Mouse (Mus musculus): ENCODE measurements at regions not wholly inside any gene's neighbourhood (a gene's known extent, or its start where the extent isn't known, plus 50 kb on each side); places are given as distances from the start of the nearest gene placed in this dataset.

DNA sequence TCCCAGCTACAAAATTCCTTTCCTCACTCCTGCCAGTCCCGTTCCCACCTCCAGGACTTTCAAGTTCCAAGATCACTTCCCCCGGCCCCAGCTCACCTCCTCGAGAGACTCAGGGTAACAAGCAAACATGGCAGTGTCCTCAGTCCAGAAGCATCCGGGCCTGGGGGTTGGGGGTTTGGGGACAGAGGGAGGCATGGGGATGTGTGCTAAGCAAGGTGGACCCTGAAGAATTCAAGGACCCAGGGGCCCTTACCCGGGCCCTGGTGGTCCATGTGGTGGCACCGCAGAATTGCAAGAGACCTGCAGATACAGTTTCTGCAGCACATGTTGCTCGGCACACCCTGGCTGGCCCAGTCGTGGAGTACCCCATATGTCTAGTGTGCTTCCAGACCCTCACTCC is 269.9 kb upstream of the Ube2e3 start:
- TF ChIP-seq CTCF (IDR thresholded peaks at IDR 0.05; ENCODE audit: low read depth) (no peak), EP300 (IDR thresholded peaks at IDR 0.05; ENCODE audit: low read depth) (no peak)
